Mouse (Mus musculus): ENCODE measurements around the gene Ptbp3.
A peak's percentile ranks its signal among the peaks of the same experiment; 100 is the strongest.

Ptbp3 gene

GRCm38 (mm10) chr4:59505481-59505880 lies 43.7 kb downstream of the Ptbp3 start:
- DNase-seq (ENCODE audit: low spot score in 2 of 2), result no peak

DNA sequence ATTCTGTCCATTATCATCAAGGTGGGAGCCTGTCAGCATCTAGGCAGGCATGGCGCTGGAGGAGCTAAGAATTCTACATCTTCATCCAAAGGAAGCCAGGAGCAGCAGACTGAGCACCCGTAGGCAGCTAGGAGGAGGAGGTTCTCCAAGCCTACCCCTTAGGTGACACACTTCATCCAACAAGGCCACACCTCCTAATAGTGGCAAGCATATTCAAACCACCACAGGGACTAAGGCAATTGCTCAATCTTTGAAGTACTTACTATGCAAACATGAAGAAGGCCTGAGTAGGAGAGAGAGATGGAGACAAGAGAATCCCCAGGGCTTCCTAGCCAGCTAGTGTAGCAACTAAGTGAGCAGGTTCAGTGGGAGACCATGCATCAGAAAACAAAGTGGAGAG lies 58.1 kb downstream of the Ptbp3 start:
- DNase-seq (ENCODE audit: low spot score in 2 of 2), result no peak

- DNase-seq (ENCODE audit: low spot score in 2 of 2), result no peak
These were observed 77.9 kb downstream of the Ptbp3 start for GRCm38 (mm10) chr4:59471306-59471705.

- no peak for DNase-seq (ENCODE audit: low spot score in 2 of 2)
These were observed 83.7 kb downstream of the Ptbp3 start for GRCm38 (mm10) chr4:59465449-59465848.

GRCm38 (mm10) chr4:59464661-59465060 lies 84.5 kb downstream of the Ptbp3 start:
- DNase-seq (ENCODE audit: low spot score in 2 of 2), result no peak

DNA sequence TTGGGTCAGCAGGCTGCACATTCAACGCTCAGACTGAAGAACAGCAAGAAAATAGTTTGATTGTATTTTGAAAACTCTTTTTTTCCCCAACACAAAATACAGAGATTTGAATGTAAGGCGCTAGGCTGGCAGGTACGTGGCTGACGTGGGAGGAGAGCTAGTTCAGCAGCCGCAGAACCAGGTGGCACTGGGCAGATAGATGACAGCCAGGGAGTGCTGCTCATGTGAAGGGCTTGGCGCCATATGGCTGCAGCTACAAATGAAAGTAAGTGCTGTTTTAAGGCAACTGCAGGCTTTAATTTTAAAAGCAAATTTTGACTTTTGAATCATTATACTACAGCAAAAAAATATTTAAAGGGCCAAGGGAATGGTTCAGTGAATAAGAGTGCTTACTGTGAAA lies 86.7 kb downstream of the Ptbp3 start:
- peak; percentile 39 to 81 for DNase-seq (ENCODE audit: low spot score in 2 of 2)

GRCm38 (mm10) chr4:59461116-59461727 lies 87.9 kb downstream of the Ptbp3 start:
- DNase-seq (ENCODE audit: low spot score in 2 of 2), result no peak

GRCm38 (mm10) chr4:59459216-59459955 lies 89.8 kb downstream of the Ptbp3 start:
- no peak for DNase-seq (ENCODE audit: low spot score in 2 of 2)

DNA sequence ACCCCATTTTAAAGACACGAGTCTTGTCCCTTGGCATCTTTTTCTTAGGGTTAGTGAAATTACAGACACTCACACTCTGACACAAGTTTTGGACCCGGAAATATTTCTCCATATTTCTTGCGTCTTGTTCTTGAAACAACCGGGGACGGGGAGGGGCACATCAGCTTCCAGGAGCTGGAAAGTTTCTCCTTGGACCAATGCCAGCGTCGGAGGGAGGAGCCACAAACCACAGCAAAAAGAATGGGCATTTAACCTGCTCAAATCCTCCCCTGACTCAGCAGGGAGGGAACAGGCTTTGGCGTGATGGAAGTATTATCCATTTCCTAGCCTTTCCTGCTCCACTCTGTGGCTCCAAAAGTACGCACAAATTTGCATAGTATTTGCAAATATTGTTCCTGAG lies 91.2 kb downstream of the Ptbp3 start:
- no peak for DNase-seq (ENCODE audit: low spot score in 2 of 2)

- DNase-seq (ENCODE audit: low spot score in 2 of 2), result no peak
These were observed 92.1 kb downstream of the Ptbp3 start for GRCm38 (mm10) chr4:59457091-59457490.

- no peak for DNase-seq (ENCODE audit: low spot score in 2 of 2)
These were observed 93.7 kb downstream of the Ptbp3 start for GRCm38 (mm10) chr4:59455465-59455864.

- DNase-seq (ENCODE audit: low spot score in 2 of 2), result no peak
These were observed 95.1 kb downstream of the Ptbp3 start for GRCm38 (mm10) chr4:59454046-59454445.

DNA sequence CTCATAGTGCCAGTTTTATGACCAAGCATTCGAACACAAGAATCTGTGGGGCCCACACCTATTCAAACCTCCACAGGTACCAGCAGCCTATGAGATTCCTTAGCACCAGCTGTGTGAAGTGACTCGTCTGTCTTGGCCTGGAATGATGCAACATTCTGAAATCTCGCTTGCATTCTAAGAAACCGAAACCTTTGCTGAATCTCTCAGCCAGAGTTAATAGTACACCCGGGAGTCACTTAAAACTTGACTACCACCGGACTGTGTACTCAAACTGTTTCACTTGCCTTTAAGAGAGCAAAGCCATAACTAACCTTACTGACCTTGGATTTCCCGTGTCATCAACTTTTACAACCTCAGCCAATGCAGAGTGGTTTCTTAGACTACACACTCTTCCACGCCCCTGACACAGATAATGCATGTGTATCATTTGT lies 96.6 kb downstream of the Ptbp3 start:
- no peak for DNase-seq (ENCODE audit: low spot score in 2 of 2)

GRCm38 (mm10) chr4:59450906-59451305 lies 98.3 kb downstream of the Ptbp3 start:
- no peak for DNase-seq (ENCODE audit: low spot score in 2 of 2)

GRCm38 (mm10) chr4:59450234-59450854 lies 98.8 kb downstream of the Ptbp3 start:
- DNase-seq (ENCODE audit: low spot score in 2 of 2), result no peak

- no peak for DNase-seq (ENCODE audit: low spot score in 2 of 2)
These were observed 101.9 kb downstream of the Ptbp3 start for GRCm38 (mm10) chr4:59447296-59447695.

GRCm38 (mm10) chr4:59445516-59445915 lies 103.6 kb downstream of the Ptbp3 start:
- no peak for DNase-seq (ENCODE audit: low spot score in 2 of 2)

- no peak for DNase-seq (ENCODE audit: low spot score in 2 of 2)
These were observed 104.2 kb downstream of the Ptbp3 start for GRCm38 (mm10) chr4:59444994-59445393.

DNA sequence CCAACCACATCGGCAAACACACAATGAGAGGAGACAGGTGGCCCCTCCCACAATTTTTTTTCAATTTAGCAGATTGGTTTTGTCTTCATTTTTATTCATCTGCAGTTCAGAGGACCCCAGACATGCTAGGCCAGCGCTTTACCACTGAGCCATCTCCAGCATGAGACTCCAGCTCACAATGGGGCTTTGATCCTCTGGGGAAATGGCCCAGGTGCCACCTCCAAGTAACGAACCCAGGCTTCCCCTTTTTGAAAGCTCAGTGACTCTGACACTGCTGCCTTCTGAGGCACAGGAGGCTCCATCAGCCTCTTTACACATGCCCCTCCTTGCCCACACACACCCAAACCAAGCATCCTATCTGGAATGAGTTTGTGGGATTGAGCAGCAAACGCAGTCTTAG lies 105.1 kb downstream of the Ptbp3 start:
- DNase-seq (ENCODE audit: low spot score in 2 of 2), result no peak

DNA sequence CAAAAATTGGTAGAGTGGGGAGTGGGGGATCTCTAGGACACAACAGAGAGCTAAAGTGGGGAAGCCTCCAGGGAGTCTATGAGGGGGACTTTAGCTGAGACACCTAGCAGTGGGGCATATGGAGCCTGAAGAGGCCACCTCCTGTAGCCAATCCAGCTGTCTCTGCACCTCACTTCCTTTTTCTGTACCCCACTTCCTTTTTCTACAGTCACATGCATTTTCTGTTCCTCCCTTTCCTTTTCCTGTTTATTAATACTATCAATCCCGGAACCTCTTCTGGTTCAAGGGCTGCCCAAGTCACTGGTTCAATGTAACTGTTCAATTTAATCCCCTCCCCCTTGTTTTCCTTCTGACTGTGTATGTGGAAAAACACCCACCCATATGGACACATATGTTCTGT lies 107.9 kb downstream of the Ptbp3 start:
- DNase-seq (ENCODE audit: low spot score in 2 of 2), result no peak

GRCm38 (mm10) chr4:59439960-59440359 lies 109.2 kb downstream of the Ptbp3 start:
- no peak for DNase-seq (ENCODE audit: low spot score in 2 of 2)

DNA sequence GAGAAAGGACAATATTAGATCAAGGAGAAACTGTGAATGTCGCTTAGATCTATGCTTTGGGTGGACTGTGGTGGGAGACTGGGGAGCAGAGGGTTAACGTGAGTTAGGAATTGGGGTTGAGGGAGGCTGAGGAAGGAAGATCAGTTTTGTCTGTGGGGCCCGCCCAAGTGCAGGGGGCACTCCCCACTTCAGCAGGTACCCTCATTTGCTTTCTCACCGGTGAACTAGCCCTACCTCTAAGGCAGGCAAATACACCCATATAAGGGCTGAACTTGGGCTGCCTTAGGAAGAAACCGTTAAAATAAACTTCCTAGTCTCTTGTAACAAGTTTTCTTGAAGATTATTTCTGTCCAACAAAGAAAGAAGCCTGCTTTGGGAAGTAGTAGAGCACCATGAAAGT lies 110.1 kb downstream of the Ptbp3 start:
- DNase-seq (ENCODE audit: low spot score in 2 of 2), result no peak
